Mouse (Mus musculus) adrenal gland, postnatal 36 days (tissue): ENCODE results near the gene Spsb3. TPM values are rescaled to one million over a fixed set of nuclear protein-coding genes. Genes with fewer than 3 reads are reported as not detected.

Experiments
- DNase-seq, 2 experiments: peaks; one replicate each; pipeline ENCODE4 v3.0.0; 2021; ENCODE audit warnings: mixed read lengths in 1 of 2
- long read RNA-seq, 2 experiments: library from polyadenylated mRNA; stranded (forward); transcript quantifications; one replicate each; pipeline ENCODE4 v2.0.0; 2021; ENCODE audit warnings: borderline sequencing depth in 2 of 2
- total RNA-seq, 2 experiments: library from RNA; stranded (reverse); gene quantifications; 2 replicates each; pipeline ENCODE4 v1.2.3; 2021

Spsb3 gene
- 10 to 100 TPM; 31.2 to 34.7 TPM for total RNA-seq
- long read RNA-seq, experiment 1, transcript Spsb3-203 (7 exons, 1,641 nt) = minor isoform, 26 of 103 reads
- long read RNA-seq, experiment 1, transcript Spsb3-209 (7 exons, 1,953 nt) = major isoform, 40 of 103 reads
- long read RNA-seq, experiment 1, partial matches to known transcripts = 10 of 103 reads
- long read RNA-seq, experiment 1, other reads (novel, unspliced or antisense) = 24 of 103 reads
- long read RNA-seq, experiment 2, transcript Spsb3-209 (7 exons, 1,953 nt) = minor isoform, 7 of 30 reads
- long read RNA-seq, experiment 2, transcript Spsb3-203 (7 exons, 1,641 nt) = major isoform, 14 of 30 reads
- long read RNA-seq, experiment 2, partial matches to known transcripts = 4 of 30 reads
- long read RNA-seq, experiment 2, other reads (novel, unspliced or antisense) = 4 of 30 reads

- DNase-seq = peak; percentile 99
Observed at GRCm38 (mm10) chr17:24886134-24886931, at the start of gene Spsb3, which contains the start of gene Nubp2. Gene Spsb3 (plus strand): TSS chr17:24886643. Gene Nubp2 (minus strand): TSS chr17:24886349.

GRCm38 (mm10) chr17:24839842-24840241 lies 46.6 kb upstream of the Spsb3 start, which contains the start of gene Hagh:
Gene Hagh (plus strand): TSS chr17:24840143.
- no peak for DNase-seq

GRCm38 (mm10) chr17:24840341-24840740 lies 46.1 kb upstream of the Spsb3 start:
- peak in 1 of 2 experiments; percentile 24 for DNase-seq

- peak; percentile 18 to 30 for DNase-seq
Observed at GRCm38 (mm10) chr17:24841133-24841532, 45.3 kb upstream of the Spsb3 start.

GRCm38 (mm10) chr17:24842631-24843030 lies 43.8 kb upstream of the Spsb3 start:
- peak in 1 of 2 experiments; percentile 15 for DNase-seq

GRCm38 (mm10) chr17:24844525-24844924 lies 41.9 kb upstream of the Spsb3 start:
- DNase-seq = no peak

GRCm38 (mm10) chr17:24847386-24847785 lies 39.1 kb upstream of the Spsb3 start:
- DNase-seq = no peak

GRCm38 (mm10) chr17:24848600-24849031 lies 37.8 kb upstream of the Spsb3 start:
- no peak for DNase-seq

GRCm38 (mm10) chr17:24849733-24850064 lies 36.7 kb upstream of the Spsb3 start:
- no peak for DNase-seq

- DNase-seq = peak; percentile 94 to 95
Observed at GRCm38 (mm10) chr17:24850065-24850772, 36.2 kb upstream of the Spsb3 start, which contains the start of gene Fahd1. Gene Fahd1 (minus strand): TSS chr17:24850364.

GRCm38 (mm10) chr17:24850773-24851127 lies 35.7 kb upstream of the Spsb3 start:
- no peak for DNase-seq

- no peak for DNase-seq
Observed at GRCm38 (mm10) chr17:24851381-24852125, 34.9 kb upstream of the Spsb3 start.

- peak; percentile 16 to 34 for DNase-seq
Observed at GRCm38 (mm10) chr17:24855838-24856464, 30.5 kb upstream of the Spsb3 start.

GRCm38 (mm10) chr17:24856589-24856988 lies 29.9 kb upstream of the Spsb3 start:
- no peak for DNase-seq

- DNase-seq = no peak
Observed at GRCm38 (mm10) chr17:24857831-24858470, 28.5 kb upstream of the Spsb3 start.

GRCm38 (mm10) chr17:24858967-24859366 lies 27.5 kb upstream of the Spsb3 start:
- DNase-seq = no peak

- DNase-seq = no peak
Observed at GRCm38 (mm10) chr17:24860076-24860475, 26.4 kb upstream of the Spsb3 start.

- DNase-seq = no peak
Observed at GRCm38 (mm10) chr17:24861785-24862184, 24.7 kb upstream of the Spsb3 start.

GRCm38 (mm10) chr17:24865776-24866175 lies 20.7 kb upstream of the Spsb3 start, which contains the start of gene Igfals:
Gene Igfals (plus strand): TSS chr17:24865997.
- DNase-seq = no peak

- no peak for DNase-seq
Observed at GRCm38 (mm10) chr17:24867914-24868313, 18.5 kb upstream of the Spsb3 start.
